Mouse (Mus musculus) neural tube, embryonic 10.5 days (tissue): ENCODE measurements around the gene Tcte1.

ENCODE experiments used
- DNase-seq: peaks from one replicate; pipeline ENCODE4 v3.0.0-alpha.2; 2017; ENCODE audit warnings: low spot score; ENCODE audit errors: extremely low spot score

Tcte1 gene

DNA sequence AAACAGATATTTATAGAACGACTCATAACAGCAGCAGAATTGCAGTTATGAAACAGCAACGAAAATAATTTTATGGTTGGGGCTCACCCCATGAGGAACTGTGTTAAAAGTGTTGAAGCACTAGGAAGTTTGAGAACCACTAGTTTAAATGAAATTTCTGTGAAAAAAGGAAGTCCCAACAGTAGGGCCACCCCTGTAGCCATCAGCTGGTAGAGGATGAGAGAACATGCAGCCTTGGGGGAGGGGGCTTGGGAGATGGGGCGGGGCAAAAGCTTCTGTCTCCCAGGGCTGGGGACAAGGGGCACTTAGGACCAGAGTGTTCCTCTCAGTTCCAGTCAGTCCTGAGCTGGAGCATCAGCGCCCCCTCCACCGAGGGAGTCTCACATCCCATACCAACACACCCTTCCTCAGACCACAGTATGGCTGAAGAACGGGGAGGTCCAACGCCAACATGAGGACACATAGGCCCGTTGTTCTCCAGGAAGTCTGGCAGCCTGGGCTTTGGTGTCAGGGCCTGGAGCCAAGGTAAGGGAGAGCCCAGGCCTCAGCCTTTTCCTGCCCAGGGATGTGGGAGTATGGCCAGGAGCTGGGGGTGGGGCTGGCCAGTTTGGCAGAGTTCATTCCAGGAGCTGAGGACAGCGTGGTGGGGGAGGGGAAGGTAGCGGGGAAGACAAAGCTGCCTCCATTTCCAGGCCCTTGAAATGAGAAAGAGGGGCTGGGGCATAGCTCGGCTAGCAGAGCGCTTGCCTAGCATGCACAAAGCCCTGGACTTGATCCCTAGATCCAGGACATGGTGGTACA is 61.1 kb downstream of the Tcte1 start:
- no peak for DNase-seq

DNA sequence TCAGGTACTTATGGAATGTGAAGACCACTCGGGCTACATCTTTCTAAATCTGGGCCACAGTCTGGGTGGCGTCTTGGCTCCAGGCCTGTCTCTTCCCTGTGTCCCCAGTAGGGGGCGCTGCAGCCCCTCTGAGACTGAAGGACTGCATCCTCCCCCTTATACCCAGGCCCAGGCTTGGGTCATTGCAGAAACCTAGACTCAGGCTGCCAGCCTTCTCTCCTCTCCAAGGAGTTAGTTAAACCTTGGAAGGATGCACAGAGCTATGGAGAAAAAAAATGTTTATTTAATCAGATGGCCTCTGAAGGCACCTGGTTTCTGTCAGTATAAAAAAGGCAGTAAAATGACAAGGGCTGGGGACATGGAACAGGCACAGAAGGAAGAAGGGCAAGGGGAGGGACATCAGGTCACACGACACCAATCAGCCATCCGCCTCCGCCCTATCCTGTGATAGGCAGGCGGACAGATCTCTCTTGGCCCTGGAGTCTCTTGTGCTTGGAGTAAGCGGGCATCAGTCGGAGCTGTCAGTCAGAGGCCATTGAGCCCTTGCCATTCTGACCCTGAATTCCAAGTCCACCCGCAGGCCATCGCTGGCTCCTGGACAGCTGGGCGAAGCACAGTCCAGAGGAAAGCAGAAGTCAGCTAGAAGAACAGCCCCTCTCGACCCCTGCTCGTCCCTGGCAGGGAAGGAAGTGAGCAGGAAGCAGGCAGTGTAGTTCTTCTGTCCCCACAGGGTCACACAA is 61.9 kb downstream of the Tcte1 start:
- DNase-seq: peak; percentile 86

DNA sequence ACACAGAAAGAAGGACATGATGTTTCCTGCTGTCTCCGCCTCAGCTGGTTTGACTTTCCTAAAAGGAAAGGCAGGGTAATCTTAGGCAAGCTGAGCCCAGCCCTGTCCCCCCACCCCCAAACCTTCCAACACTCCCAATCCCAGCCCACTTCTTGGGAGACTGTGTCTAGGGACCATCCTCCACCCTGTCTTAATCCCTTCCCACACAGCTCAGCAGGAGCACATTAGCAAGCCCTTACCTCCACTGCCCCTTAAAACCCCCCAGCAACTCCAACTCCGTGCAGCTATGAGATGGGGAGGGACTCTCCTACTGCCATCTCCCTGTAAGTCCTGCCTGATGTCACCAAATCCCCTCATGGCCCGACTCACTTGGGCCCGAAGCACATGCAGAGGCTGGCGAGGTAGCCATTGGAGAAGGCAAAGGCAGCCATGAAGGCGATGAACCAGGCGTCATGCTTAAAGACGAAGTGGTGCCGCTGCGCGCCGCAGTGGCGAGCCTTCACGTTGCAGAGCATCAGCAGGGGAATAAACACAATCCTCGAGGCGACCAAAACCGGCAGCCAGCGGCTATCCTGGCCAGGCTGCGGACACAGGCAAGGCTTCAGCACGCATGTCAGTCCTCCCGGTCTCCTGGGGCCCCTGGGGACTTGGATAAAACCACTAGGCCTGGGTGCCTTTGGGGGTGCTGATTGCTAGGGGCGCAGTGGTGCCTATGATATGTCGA is 62.7 kb downstream of the Tcte1 start:
- DNase-seq: no peak

DNA sequence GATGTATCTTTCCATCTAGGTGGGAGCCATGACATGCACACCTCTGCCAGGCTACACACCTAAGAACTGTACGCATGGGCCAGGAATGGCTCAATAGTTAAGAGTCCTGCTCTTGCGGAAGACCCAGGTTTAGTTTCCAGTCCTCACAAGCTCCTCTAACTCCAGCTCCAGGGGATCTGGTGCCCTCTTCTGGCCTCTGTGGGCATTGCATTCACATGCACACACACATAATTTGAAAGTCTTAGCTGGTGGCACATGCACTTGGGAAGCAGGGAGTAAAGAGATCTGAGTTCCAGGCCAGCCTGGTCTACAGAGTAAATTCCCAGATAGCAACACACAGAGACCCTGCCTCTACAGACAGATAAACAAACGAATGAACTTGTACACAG is 63.2 kb downstream of the Tcte1 start:
- no peak for DNase-seq

DNA sequence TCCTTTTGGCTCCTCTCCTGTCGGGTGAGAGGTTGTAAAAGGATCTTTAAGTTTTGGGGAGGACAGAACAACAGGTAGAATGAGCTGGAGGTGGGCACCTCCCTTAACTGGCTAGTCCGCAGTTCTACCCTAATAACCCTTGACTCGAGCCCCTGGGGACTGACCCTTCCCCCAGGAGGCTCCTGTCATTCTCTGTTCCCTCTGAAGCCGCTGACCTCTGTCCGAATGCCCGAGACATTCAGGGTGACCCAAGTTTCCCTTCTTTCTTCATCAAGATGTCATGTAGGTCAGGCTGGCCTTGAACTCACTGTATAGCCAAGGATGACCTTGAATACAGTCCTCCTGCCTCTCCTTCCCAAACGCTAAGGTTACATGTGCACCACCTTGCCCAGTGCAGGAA is 65.1 kb downstream of the Tcte1 start:
- DNase-seq: no peak

DNA sequence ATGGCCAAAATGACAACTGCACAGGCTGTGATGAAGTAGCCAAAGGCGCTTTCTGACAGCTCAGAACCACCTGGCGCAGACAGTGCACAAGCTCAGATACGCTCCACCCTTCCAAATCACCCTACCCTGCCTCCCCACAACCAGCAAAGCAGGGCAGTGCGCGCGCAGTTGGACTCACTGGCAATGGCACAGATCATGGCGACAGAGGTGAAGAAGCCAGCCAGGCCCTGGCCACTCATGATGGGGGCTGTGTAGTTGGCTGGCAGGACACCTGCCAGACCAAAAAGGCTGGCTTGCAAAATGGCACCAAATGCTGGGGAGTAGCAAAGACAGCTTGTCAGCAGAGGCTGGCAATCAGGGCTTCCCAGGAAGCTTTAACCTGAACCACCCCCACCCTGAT is 66.0 kb downstream of the Tcte1 start:
- no peak for DNase-seq

DNA sequence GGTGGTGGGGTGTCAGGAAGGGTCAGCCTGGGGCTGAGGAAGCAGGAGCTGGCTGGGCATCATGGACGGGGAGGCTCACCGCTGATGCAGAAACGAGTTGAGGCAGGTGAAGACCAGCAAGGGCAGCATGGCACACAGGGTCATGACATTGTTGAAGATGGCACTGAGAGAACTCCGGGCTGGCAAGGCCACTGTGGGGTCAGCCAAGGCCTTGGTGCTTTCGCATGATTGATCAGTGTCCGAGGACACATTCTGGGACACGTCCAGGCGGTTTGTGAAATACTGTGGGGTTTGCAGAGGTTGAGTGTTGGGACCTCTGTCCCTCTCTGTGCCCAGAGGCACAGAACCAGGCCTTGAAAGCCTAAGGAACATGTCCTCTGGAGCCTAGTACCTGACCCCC is 66.6 kb downstream of the Tcte1 start:
- DNase-seq: no peak

DNA sequence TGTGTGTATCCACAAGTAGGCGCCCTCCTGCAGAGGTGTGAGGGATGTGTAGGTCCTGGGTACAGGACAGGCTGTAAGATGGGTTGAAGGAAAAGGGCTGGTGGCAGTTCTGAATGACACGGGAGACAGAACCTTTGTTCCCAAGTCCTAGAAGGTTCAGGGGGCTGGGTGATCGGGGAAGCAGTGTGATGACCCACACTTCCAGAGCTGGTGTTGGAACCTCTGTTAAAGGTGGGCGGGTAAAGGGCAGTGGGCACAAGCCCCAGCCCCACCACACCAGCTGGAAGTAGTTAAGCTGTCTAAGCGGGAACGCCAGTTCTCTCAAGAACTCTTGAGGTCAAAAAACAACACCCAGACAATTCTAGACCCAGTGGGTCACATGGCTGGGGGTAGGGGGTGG is 67.2 kb downstream of the Tcte1 start:
- no peak for DNase-seq

DNA sequence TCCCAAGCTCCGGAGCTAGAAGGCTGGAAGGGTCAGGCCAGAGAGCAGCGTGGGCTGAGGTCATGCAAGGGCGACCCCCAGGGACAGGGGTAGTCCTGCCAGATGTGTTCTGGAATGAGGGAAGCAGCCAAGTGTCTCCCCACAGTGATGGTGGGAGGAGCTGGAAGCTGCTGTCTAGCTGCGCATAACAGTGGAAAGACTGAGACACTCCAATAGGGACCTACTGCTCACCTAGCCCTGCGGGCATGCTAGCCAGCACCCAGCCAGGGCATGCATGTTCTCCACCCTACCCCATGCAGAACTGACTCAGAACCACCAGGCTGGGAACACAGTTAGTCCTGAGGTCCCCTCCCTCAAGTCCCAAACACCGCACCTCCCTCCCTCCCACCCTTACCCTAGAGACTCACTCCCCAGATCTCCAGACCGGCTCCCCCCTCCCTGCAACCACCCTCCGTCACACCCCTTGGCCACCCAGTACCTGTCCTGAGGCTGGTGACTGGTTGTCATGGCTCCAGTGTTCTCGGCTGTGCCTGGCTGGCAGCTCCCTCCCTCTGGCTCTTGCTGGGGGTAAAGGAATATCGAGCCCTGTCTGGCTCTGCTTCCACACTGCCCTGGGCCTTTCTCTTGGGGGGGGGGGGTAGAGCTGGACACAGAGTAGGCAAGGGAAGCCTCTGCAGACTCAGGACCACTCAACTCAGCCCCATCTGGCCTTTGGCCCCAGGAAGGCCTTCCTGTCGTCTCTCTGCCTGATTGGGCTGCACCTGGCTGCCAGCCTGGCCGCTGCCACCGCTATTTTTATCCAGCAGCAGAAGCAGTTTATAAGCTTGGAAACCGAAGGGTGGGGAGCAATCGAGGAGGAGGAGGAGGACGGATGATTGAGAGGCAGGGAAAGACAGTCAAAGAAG is 68.7 kb downstream of the Tcte1 start:
- DNase-seq: no peak
